Mouse (Mus musculus) kidney, postnatal 0 days (tissue): ENCODE measurements at regions not wholly inside any gene's neighbourhood (a gene's known extent, or its start where the extent isn't known, plus 50 kb on each side); places are given as distances from the start of the nearest gene placed in this dataset.

Experiments used
- ATAC-seq: fragments of 200-750 bp; cut with Nextera tagmentation; replicated peaks from 2 replicates; pipeline ENCODE4 v1.8.0; 2017; ENCODE audit warnings: low read depth, moderate number of reproducible peaks, moderate TSS enrichment, moderate library complexity; ENCODE audit not compliant: low FRiP score
- DNase-seq: peaks from one replicate; pipeline ENCODE4 v3.0.0-alpha.2; 2016; ENCODE audit warnings: low spot score
- H3K27ac ChIP-seq: fragments of 300-500 bp; sonication (generic); 2 replicates; pipeline ENCODE4 v1.5.1; 2014; ENCODE audit warnings: mild to moderate bottlenecking
- H3K27me3 ChIP-seq: fragments of 300-500 bp; sonication (generic); 2 replicates; pipeline ENCODE4 v1.6.1; 2014; ENCODE audit warnings: low read length, mixed read lengths; ENCODE audit not compliant: insufficient read depth
- H3K36me3 ChIP-seq: fragments of 300-500 bp; sonication (generic); 2 replicates; pipeline ENCODE4 v1.6.1; 2014; ENCODE audit warnings: low read length, mixed read lengths; ENCODE audit not compliant: insufficient read depth
- H3K4me1 ChIP-seq: fragments of 300-500 bp; sonication (generic); replicated peaks from 2 replicates; pipeline ENCODE4 v1.6.1; 2014; ENCODE audit warnings: antibody characterized with exemption, low read length, mixed read lengths; ENCODE audit not compliant: insufficient read depth
- H3K4me2 ChIP-seq: fragments of 300-500 bp; sonication (generic); 2 replicates; pipeline ENCODE4 v1.6.1; 2014; ENCODE audit warnings: mild to moderate bottlenecking, low read length, moderate library complexity, mixed read lengths
- H3K4me3 ChIP-seq: fragments of 300-500 bp; sonication (generic); replicated peaks from 2 replicates; pipeline ENCODE4 v1.5.1; 2014; ENCODE audit warnings: low read depth, low read length
- H3K9ac ChIP-seq: fragments of 300-500 bp; sonication (generic); 2 replicates; pipeline ENCODE4 v1.6.1; 2014; ENCODE audit warnings: low read depth, low read length
- H3K9me3 ChIP-seq: fragments of 300-500 bp; sonication (generic); replicated peaks from 2 replicates; pipeline ENCODE4 v1.6.1; 2016; ENCODE audit warnings: low read length, inconsistent platforms, mixed read lengths
- CTCF ChIP-seq: IDR thresholded peaks from 2 replicates; pipeline ENCODE4 v1.5.1; 2016; ENCODE audit warnings: antibody characterized with exemption, low read depth, mild to moderate bottlenecking, moderate library complexity
- WGBS: fragments of 180-500 bp; shearing (Covaris S2); extraction: QIAGEN DNeasy Blood & Tissue Kit; methylation state at CpG from one replicate; pipeline ENCODE4 v1.1.7; 2014; 5-methylcytosine and 5-hydroxymethylcytosine counted together

GRCm38 (mm10) chr1:64253996-64254395, 131.9 kb upstream of the Klf7 start:
- no peak overlapping the region for H3K4me2 ChIP-seq
- H3K4me3 ChIP-seq: no peak overlapping the region
- H3K4me1 ChIP-seq: no peaks in the 10 kb centered on the region
- WGBS: 52% methylated on average over 8 of the region's 8 CpGs
- no peaks in the 10 kb centered on the region for H3K27me3 ChIP-seq
- no peak overlapping the region for H3K27ac ChIP-seq
- ATAC-seq (no peak), DNase-seq (no peak)
- TF ChIP-seq CTCF: no peak
- H3K9me3 ChIP-seq: no peaks in the 10 kb centered on the region
- H3K9ac ChIP-seq: no peak overlapping the region
- no peaks in the 10 kb centered on the region for H3K36me3 ChIP-seq

GRCm38 (mm10) chr1:64242401-64242800, 120.3 kb upstream of the Klf7 start:
- Histone ChIP-seq H3K9ac (no peak overlapping the region), H3K9me3 (no peaks in the 10 kb centered on the region), H3K4me3 (no peak overlapping the region), H3K36me3 (no peaks in the 10 kb centered on the region), H3K27me3 (no peaks in the 10 kb centered on the region), H3K27ac (no peak overlapping the region), H3K4me1 (no peaks in the 10 kb centered on the region), H3K4me2 (no peak overlapping the region)
- no peak for TF ChIP-seq CTCF
- ATAC-seq (no peak), DNase-seq (no peak)
- WGBS: 61% methylated on average over 2 of the region's 2 CpGs

GRCm38 (mm10) chr1:64229654-64230053, 107.6 kb upstream of the Klf7 start:
- ATAC-seq: no peak

GRCm38 (mm10) chr1:64226001-64226918, 104.2 kb upstream of the Klf7 start:
- H3K27me3 ChIP-seq: no peaks in the 10 kb centered on the region
- ATAC-seq: no peak
- no peak overlapping the region for H3K9ac ChIP-seq
- no peaks in the 10 kb centered on the region for H3K36me3 ChIP-seq
- peak; percentile 57 for DNase-seq
- 37% methylated on average over 16 of the region's 16 CpGs for WGBS
- H3K27ac ChIP-seq: no peak overlapping the region
- H3K4me2 ChIP-seq: no peak overlapping the region
- no peaks in the 10 kb centered on the region for H3K9me3 ChIP-seq
- TF ChIP-seq CTCF: no peak
- no peak overlapping the region for H3K4me3 ChIP-seq
- peaks cover 11% of the 10 kb centered on the region for H3K4me1 ChIP-seq

More at GRCm38 (mm10) chr1:64229654-64230053, 107.6 kb upstream of the Klf7 start:
- Histone ChIP-seq H3K9ac (no peak overlapping the region), H3K27me3 (no peaks in the 10 kb centered on the region), H3K27ac (no peak overlapping the region), H3K4me3 (no peak overlapping the region), H3K9me3 (no peaks in the 10 kb centered on the region), H3K4me2 (no peak overlapping the region), H3K4me1 (peaks cover 8% of the 10 kb centered on the region), H3K36me3 (no peaks in the 10 kb centered on the region)
- TF ChIP-seq CTCF: no peak
- 85% methylated on average over 1 of the region's 1 CpGs for WGBS
- no peak for DNase-seq

GRCm38 (mm10) chr1:64223779-64224687, 102.0 kb upstream of the Klf7 start:
- DNase-seq: peak; percentile 52
- no peaks in the 10 kb centered on the region for H3K36me3 ChIP-seq
- H3K27ac ChIP-seq: peak overlapping the region; percentile 28; the same call in 1 of the 2 replicates
- H3K9me3 ChIP-seq: no peaks in the 10 kb centered on the region
- H3K9ac ChIP-seq: no peak overlapping the region
- no peak overlapping the region for H3K4me3 ChIP-seq
- TF ChIP-seq CTCF: no peak
- peak overlapping the region; percentile 25; the same call in 1 of the 2 replicates for H3K4me2 ChIP-seq
- H3K27me3 ChIP-seq: no peaks in the 10 kb centered on the region
- peaks cover 11% of the 10 kb centered on the region for H3K4me1 ChIP-seq
- 68% methylated on average over 19 of the region's 19 CpGs for WGBS
- ATAC-seq: no peak

- H3K4me2 ChIP-seq: no peak overlapping the region
- 43% methylated on average over 2 of the region's 2 CpGs for WGBS
Measured at GRCm38 (mm10) chr1:64222475-64222874, 100.4 kb upstream of the Klf7 start.

More at GRCm38 (mm10) chr1:64222475-64222874, 100.4 kb upstream of the Klf7 start:
- TF ChIP-seq CTCF: no peak
- Histone ChIP-seq H3K4me3 (no peak overlapping the region), H3K27me3 (no peaks in the 10 kb centered on the region), H3K9ac (no peak overlapping the region), H3K9me3 (no peaks in the 10 kb centered on the region), H3K36me3 (no peaks in the 10 kb centered on the region), H3K27ac (no peak overlapping the region), H3K4me1 (peaks cover 11% of the 10 kb centered on the region)
- ATAC-seq (no peak), DNase-seq (peak; percentile 8)
